Mouse (Mus musculus): ENCODE data around the gene Sat1. TPM values are rescaled to one million over a fixed set of nuclear protein-coding genes. Genes with fewer than 3 reads are reported as not detected.
A peak's percentile ranks its signal among the peaks of the same experiment; 100 is the strongest.

The Sat1 gene
- polyA plus RNA-seq (2014; fragmentation: Nextera tagmentation; extraction: Ambion mirVana) = 110 and 129 TPM in 2 replicates

- peak; percentile 72 for TF ChIP-seq CTCF (IDR thresholded peaks at IDR 0.05; ENCODE audit: low read depth)
- Histone ChIP-seq H3K4me3 (ENCODE audit: low read depth, low read length) (peak within 1 kb of the TSS; percentile 49), H3K4me1 (ENCODE audit: insufficient read depth) (no peaks in the 10 kb centered on the region), H3K4me2 (peak within 1 kb of the TSS; percentile 62), H3K9ac (peak within 1 kb of the TSS; percentile 56), H3K27me3 (ENCODE audit: insufficient read depth, low read length) (no peaks in the 10 kb centered on the region), H3K36me3 (ENCODE audit: insufficient read depth) (no peaks in the 10 kb centered on the region), H3K9me3 (ENCODE audit: low read depth, low read length) (no peaks in the 10 kb centered on the region), H3K27ac (ENCODE audit: low read depth) (0 out of 2 replicates have a peak within 1 kb of the TSS, but pooled peaks have one; percentile 42)
- DNase-seq = peak; percentile 93
- ATAC-seq (ENCODE audit: insufficient read depth) = peak; percentile 98
- WGBS = 15% methylated on average over 26 of the region's 26 CpGs
These were observed at the start of gene Sat1 for GRCm38 (mm10) chrX:155216271-155216670. TSS of gene Sat1 (minus strand) at chrX:155216449.

GRCm38 (mm10) chrX:155262915-155263252 is 46.6 kb upstream of the Sat1 start:
- Histone ChIP-seq H3K4me1 (ENCODE audit: insufficient read depth) (no peaks in the 10 kb centered on the region), H3K27me3 (ENCODE audit: insufficient read depth, low read length) (no peaks in the 10 kb centered on the region), H3K4me2 (peak overlapping the region; percentile 58), H3K9ac (peak overlapping the region; percentile 60), H3K27ac (ENCODE audit: low read depth) (peak overlapping the region; percentile 63; the same call in 1 of the 2 replicates), H3K9me3 (ENCODE audit: low read depth, low read length) (no peaks in the 10 kb centered on the region), H3K4me3 (ENCODE audit: low read depth, low read length) (peak overlapping the region; percentile 52), H3K36me3 (ENCODE audit: insufficient read depth) (no peaks in the 10 kb centered on the region)
- ATAC-seq (ENCODE audit: insufficient read depth) (no peak), DNase-seq (no peak)
- no peak for TF ChIP-seq CTCF (IDR thresholded peaks at IDR 0.05; ENCODE audit: low read depth)
- WGBS = 15% methylated on average over 1 of the region's 1 CpGs

GRCm38 (mm10) chrX:155262235-155262914 is 46.1 kb upstream of the Sat1 start, which contains the start of gene Acot9:
TSS of gene Acot9 (plus strand) at chrX:155262443.
- no peaks in the 10 kb centered on the region for H3K9me3 ChIP-seq (ENCODE audit: low read depth, low read length)
- peak within 1 kb of the TSS; percentile 63; the same call in 1 of the 2 replicates for H3K27ac ChIP-seq (ENCODE audit: low read depth)
- peak; percentile 100 for ATAC-seq (ENCODE audit: insufficient read depth)
- H3K36me3 ChIP-seq (ENCODE audit: insufficient read depth) = no peaks in the 10 kb centered on the region
- H3K4me1 ChIP-seq (ENCODE audit: insufficient read depth) = no peaks in the 10 kb centered on the region
- 13% methylated on average over 36 of the region's 37 CpGs for WGBS
- H3K27me3 ChIP-seq (ENCODE audit: insufficient read depth, low read length) = no peaks in the 10 kb centered on the region
- H3K4me3 ChIP-seq (ENCODE audit: low read depth, low read length) = peak within 1 kb of the TSS; percentile 52
- DNase-seq = peak; percentile 92
- peak; percentile 69 for TF ChIP-seq CTCF (IDR thresholded peaks at IDR 0.05; ENCODE audit: low read depth)
- peak within 1 kb of the TSS; percentile 58 for H3K4me2 ChIP-seq
- H3K9ac ChIP-seq = peak within 1 kb of the TSS; percentile 60

- H3K4me1 ChIP-seq (ENCODE audit: insufficient read depth) = no peaks in the 10 kb centered on the region
- no peak for ATAC-seq (ENCODE audit: insufficient read depth)
- H3K27ac ChIP-seq (ENCODE audit: low read depth) = no peak overlapping the region
- no peaks in the 10 kb centered on the region for H3K36me3 ChIP-seq (ENCODE audit: insufficient read depth)
- no peak overlapping the region for H3K9ac ChIP-seq
- no peak overlapping the region for H3K4me3 ChIP-seq (ENCODE audit: low read depth, low read length)
- H3K9me3 ChIP-seq (ENCODE audit: low read depth, low read length) = no peaks in the 10 kb centered on the region
- TF ChIP-seq CTCF (IDR thresholded peaks at IDR 0.05; ENCODE audit: low read depth) = no peak
- H3K4me2 ChIP-seq = no peak overlapping the region
- no peaks in the 10 kb centered on the region for H3K27me3 ChIP-seq (ENCODE audit: insufficient read depth, low read length)
- DNase-seq = no peak
These were observed 40.6 kb upstream of the Sat1 start for GRCm38 (mm10) chrX:155256856-155257255.

- H3K27me3 ChIP-seq (ENCODE audit: insufficient read depth, low read length) = no peaks in the 10 kb centered on the region
- WGBS = 62% methylated on average over 2 of the region's 2 CpGs
- TF ChIP-seq CTCF (IDR thresholded peaks at IDR 0.05; ENCODE audit: low read depth) = no peak
- H3K4me2 ChIP-seq = no peak overlapping the region
- H3K27ac ChIP-seq (ENCODE audit: low read depth) = no peak overlapping the region
- H3K9ac ChIP-seq = no peak overlapping the region
- no peaks in the 10 kb centered on the region for H3K4me1 ChIP-seq (ENCODE audit: insufficient read depth)
- H3K4me3 ChIP-seq (ENCODE audit: low read depth, low read length) = no peak overlapping the region
- no peaks in the 10 kb centered on the region for H3K36me3 ChIP-seq (ENCODE audit: insufficient read depth)
- H3K9me3 ChIP-seq (ENCODE audit: low read depth, low read length) = no peaks in the 10 kb centered on the region
- no peak for DNase-seq
- ATAC-seq (ENCODE audit: insufficient read depth) = no peak
These were observed 2.0 kb upstream of the Sat1 start for GRCm38 (mm10) chrX:155218277-155218676.

GRCm38 (mm10) chrX:155215501-155216248 is 574 bp downstream of the Sat1 start:
- DNase-seq = peak; percentile 19
- WGBS = 10% methylated on average over 22 of the region's 24 CpGs
- H3K4me3 ChIP-seq (ENCODE audit: low read depth, low read length) = peak overlapping the region; percentile 49
- peak overlapping the region; percentile 56 for H3K9ac ChIP-seq
- no peaks in the 10 kb centered on the region for H3K9me3 ChIP-seq (ENCODE audit: low read depth, low read length)
- ATAC-seq (ENCODE audit: insufficient read depth) = peak; percentile 77
- 0 out of 2 replicates have a peak overlapping the region, but pooled peaks have one; percentile 42 for H3K27ac ChIP-seq (ENCODE audit: low read depth)
- no peaks in the 10 kb centered on the region for H3K36me3 ChIP-seq (ENCODE audit: insufficient read depth)
- H3K27me3 ChIP-seq (ENCODE audit: insufficient read depth, low read length) = no peaks in the 10 kb centered on the region
- TF ChIP-seq CTCF (IDR thresholded peaks at IDR 0.05; ENCODE audit: low read depth) = no peak
- no peaks in the 10 kb centered on the region for H3K4me1 ChIP-seq (ENCODE audit: insufficient read depth)
- H3K4me2 ChIP-seq = peak overlapping the region; percentile 62
